ENCODE assay signal across 8 mouse cellular contexts in the genomic region with DNA sequence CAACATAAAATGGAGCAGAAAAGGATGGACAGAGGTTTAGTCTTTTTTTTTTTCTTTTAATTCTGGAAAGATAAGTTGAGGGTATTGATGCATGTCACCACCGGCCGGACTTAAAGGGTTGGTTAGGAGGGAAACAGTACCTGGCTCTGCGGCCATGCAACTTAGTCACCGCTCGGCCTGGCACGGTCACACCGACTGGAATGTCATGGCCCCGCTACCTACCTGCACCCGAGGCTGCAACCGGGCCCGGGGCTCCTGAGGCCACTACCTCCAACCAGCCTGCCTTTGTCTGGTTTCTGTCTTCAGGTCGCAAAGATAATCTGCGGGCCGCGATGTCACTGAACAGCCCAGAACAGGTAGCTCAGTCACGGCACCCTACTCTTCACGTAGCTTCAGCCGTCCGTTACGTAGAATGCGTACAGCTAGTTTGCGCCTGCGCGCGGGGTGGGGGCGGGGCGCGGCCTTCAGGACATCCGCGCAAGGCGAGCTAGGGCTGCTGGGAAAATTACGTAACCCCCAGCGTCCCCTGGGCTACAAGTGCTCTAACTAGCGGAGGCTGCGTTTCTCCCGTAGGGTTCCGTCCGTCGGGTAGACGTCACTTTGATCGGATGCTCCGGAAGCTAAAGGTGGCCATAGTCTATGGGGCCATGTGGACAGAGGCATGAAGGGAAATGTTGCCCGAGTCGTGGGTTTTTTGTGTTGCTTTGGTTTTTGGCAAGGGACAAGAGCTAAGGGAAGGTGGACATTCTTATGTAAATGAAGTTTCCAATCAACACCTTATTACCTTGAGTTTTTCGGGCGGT. TPM values are rescaled to one million over a fixed set of nuclear protein-coding genes. Genes with fewer than 3 reads are reported as not detected.
A peak's percentile ranks its signal among the peaks of the same experiment; 100 is the strongest.
DNase-seq lines count a peak whose midpoint lies in the region; ATAC-seq and TF ChIP-seq lines count a peak whose summit lies in the region.

A gene (minus strand): TSS at position 418 of the 803 bp plus-strand sequence.

- peak within 1 kb of the TSS; percentile 86 for H3K4me3 ChIP-seq in brown adipose tissue, adult 24 weeks (ENCODE audit: insufficient read depth, low read depth, low read length)
- H3K4me3 ChIP-seq in heart, embryonic 13.5 days, result peak within 1 kb of the TSS; percentile 83
- H3K4me3 ChIP-seq in liver, embryonic 12.5 days, result peak within 1 kb of the TSS; percentile 90
- peak within 1 kb of the TSS; percentile 95 for H3K4me3 ChIP-seq in stomach, postnatal 0 days (ENCODE audit: low read depth, low read length)

- peak within 1 kb of the TSS; percentile 82 for H3K4me2 ChIP-seq in heart, embryonic 13.5 days
- peak within 1 kb of the TSS; percentile 82 for H3K4me2 ChIP-seq in liver, embryonic 12.5 days
- peak within 1 kb of the TSS; percentile 65 for H3K4me2 ChIP-seq in stomach, postnatal 0 days (replicated peaks; ENCODE audit: low read depth)

- TF ChIP-seq EP300 in stomach, postnatal 0 days (optimal IDR thresholded peaks at IDR 0.05), result peak; percentile 38

- H3K9ac ChIP-seq in heart, embryonic 13.5 days, result peak within 1 kb of the TSS; percentile 99
- peak within 1 kb of the TSS; percentile 95 for H3K9ac ChIP-seq in liver, embryonic 12.5 days
- peak within 1 kb of the TSS; percentile 97 for H3K9ac ChIP-seq in stomach, postnatal 0 days (ENCODE audit: low read length)

- ATAC-seq in CD4-positive, CD25-positive, alpha-beta regulatory T cell, adult 4 months, result peak; percentile 90
- ATAC-seq in heart, embryonic 13.5 days (ENCODE audit: extremely low read depth, insufficient number of reproducible peaks, low FRiP score, low TSS enrichment), result peak; percentile 92
- peak; percentile 94 for ATAC-seq in liver, embryonic 12.5 days
- peak; percentile 98 for ATAC-seq in stomach, postnatal 0 days (ENCODE audit: low FRiP score, low TSS enrichment)

- under 1% methylated on average over 46 of the region's 46 CpGs for WGBS in heart, embryonic 13.5 days
- under 1% methylated on average over 46 of the region's 46 CpGs for WGBS in liver, embryonic 12.5 days (ENCODE audit: insufficient replicate concordance)
- under 1% methylated on average over 46 of the region's 46 CpGs for WGBS in stomach, postnatal 0 days

- H3K27me3 ChIP-seq in heart, embryonic 13.5 days (replicated peaks), result no peaks in the 10 kb centered on the region
- no peaks in the 10 kb centered on the region for H3K27me3 ChIP-seq in liver, embryonic 12.5 days (replicated peaks)
- H3K27me3 ChIP-seq in stomach, postnatal 0 days (ENCODE audit: control insufficient read depth, insufficient read depth, low read length), result no peaks in the 10 kb centered on the region

- peak; percentile 97 for DNase-seq in fat pad, adult 2 months (ENCODE audit: extremely low read depth, low read depth, low spot score)
- peak; percentile 97 for DNase-seq in kidney, postnatal 10 days
- DNase-seq in natural killer cell, adult 2 months (ENCODE audit: low spot score in 2 of 2), result peak; percentile 94 to 96
- DNase-seq in stomach, postnatal 0 days (ENCODE audit: low spot score), result peak; percentile 97

- H3K4me1 ChIP-seq in brown adipose tissue, adult 24 weeks (ENCODE audit: control insufficient read depth, insufficient read depth, insufficient read length, low read length), result peaks cover 10% of the 10 kb centered on the region
- H3K4me1 ChIP-seq in heart, embryonic 13.5 days, result peaks cover 28% of the 10 kb centered on the region
- peaks cover 44% of the 10 kb centered on the region for H3K4me1 ChIP-seq in liver, embryonic 12.5 days
- peaks cover 4% of the 10 kb centered on the region; the same call in 1 of the 2 replicates for H3K4me1 ChIP-seq in stomach, postnatal 0 days (replicated peaks; ENCODE audit: control insufficient read depth, insufficient read depth)

- peak within 1 kb of the TSS; percentile 95 for H3K27ac ChIP-seq in brown adipose tissue, adult 24 weeks (replicated peaks; ENCODE audit: low read depth, low read length)
- peak within 1 kb of the TSS; percentile 97 for H3K27ac ChIP-seq in heart, embryonic 13.5 days (replicated peaks)
- peak within 1 kb of the TSS; percentile 94 for H3K27ac ChIP-seq in liver, embryonic 12.5 days
- H3K27ac ChIP-seq in stomach, postnatal 0 days (replicated peaks), result peak within 1 kb of the TSS; percentile 98

- H3K9me3 ChIP-seq in heart, embryonic 13.5 days, result no peaks in the 10 kb centered on the region
- no peaks in the 10 kb centered on the region for H3K9me3 ChIP-seq in liver, embryonic 12.5 days (replicated peaks)
- H3K9me3 ChIP-seq in stomach, postnatal 0 days (ENCODE audit: control insufficient read depth, low read length), result no peaks in the 10 kb centered on the region

- peaks cover 24% of the 10 kb centered on the region for H3K36me3 ChIP-seq in heart, embryonic 13.5 days
- H3K36me3 ChIP-seq in liver, embryonic 12.5 days, result peaks cover 39% of the 10 kb centered on the region
- peaks cover 3% of the 10 kb centered on the region for H3K36me3 ChIP-seq in stomach, postnatal 0 days (ENCODE audit: control insufficient read depth, insufficient read depth, low read length)

- TF ChIP-seq CTCF in stomach, postnatal 0 days (IDR thresholded peaks at IDR 0.05; ENCODE audit: low read depth), result 0 out of 2 replicates have a peak, but pooled peaks have one; percentile 20

RNA-seq across cellular contexts. Expression of the gene that starts here (rescaled TPM):
- polyA plus RNA-seq in CD4-positive, CD25-positive, alpha-beta regulatory T cell, adult 4 months (2017; shearing (Covaris generic)), result 10 to 100 TPM; 92.6 to 96.6 TPM
- polyA plus RNA-seq in brown adipose tissue, adult 24 weeks (2012; ENCODE audit: insufficient read depth, insufficient read length, missing spikeins), result 80.1 and 94.1 TPM in 2 replicates
- 79.6 and 81.5 TPM in 2 replicates for polyA plus RNA-seq in heart, embryonic 13.5 days (2015; fragmentation: Nextera tagmentation; extraction: Ambion mirVana)
- polyA plus RNA-seq in liver, embryonic 12.5 days (2016; fragmentation: Nextera tagmentation; extraction: Ambion mirVana), result 53.9 and 56.6 TPM in 2 replicates
- 51.4 and 52.5 TPM in 2 replicates for polyA plus RNA-seq in stomach, postnatal 0 days (2015; fragmentation: Nextera tagmentation; extraction: Ambion mirVana)

Comparison
In these comparisons a context has a peak if more than half of its experiments do, and no peak if none do; other contexts are left out.
1. Peak in every context shown above with its lines: DNase-seq, ATAC-seq, H3K4me3 ChIP-seq and H3K27ac ChIP-seq.